Mouse (Mus musculus): ENCODE measurements around the gene Cdk5rap3.
A peak's percentile ranks its signal among the peaks of the same experiment; 100 is the strongest.

Gene Cdk5rap3

DNA sequence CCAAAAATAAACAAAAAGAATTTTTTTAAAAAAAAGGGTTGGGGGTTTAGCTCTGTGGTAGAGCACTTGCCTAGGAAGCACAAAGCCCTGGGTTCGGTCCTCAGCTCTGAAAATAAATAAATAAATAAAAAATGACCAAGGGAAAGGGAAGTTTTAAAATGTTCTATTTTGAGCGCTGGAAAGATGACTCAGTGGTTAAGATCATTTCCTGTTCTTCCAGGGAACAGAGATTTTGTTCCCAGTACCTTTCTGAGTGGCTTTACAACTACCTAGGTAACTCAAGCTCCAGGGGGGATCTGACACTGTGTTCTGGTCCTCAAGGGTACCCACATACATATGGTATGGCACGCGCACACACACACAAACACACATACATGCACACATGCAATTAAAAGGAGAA is 20.4 kb downstream of the Cdk5rap3 start:
- DNase-seq (ENCODE audit: low spot score): no peak

DNA sequence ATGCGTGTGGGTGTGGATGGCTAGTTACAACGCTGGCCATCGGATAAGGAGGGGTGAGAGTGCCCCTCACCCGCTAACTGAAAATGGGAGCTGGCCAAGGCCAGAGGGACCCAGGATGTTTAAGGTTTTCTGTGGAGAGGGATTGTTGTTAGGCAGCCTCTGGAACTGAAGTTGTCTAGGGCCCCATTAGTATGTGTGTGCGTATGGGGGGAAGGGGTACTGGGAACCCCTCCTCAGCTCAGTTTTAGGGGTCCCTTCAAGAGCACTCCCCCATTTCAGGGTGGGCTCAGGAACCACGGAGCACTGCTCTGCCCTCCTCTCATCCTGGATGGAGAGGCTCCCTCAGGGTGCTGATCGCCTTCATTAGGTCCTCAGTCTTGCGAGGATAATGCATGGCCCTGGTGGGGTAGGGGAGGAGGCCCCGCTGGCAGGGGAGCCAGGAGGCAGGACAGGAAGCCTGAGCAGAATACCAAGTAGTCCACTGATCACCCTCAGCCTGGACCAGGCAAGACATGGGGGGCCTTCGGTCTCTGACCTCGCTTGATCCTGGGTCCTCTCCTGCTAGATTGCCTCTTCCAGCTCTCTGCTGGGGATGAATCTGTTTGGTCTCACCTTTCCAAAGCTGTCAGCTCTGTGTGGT is 23.0 kb downstream of the Cdk5rap3 start:
- DNase-seq (ENCODE audit: low spot score): no peak

DNA sequence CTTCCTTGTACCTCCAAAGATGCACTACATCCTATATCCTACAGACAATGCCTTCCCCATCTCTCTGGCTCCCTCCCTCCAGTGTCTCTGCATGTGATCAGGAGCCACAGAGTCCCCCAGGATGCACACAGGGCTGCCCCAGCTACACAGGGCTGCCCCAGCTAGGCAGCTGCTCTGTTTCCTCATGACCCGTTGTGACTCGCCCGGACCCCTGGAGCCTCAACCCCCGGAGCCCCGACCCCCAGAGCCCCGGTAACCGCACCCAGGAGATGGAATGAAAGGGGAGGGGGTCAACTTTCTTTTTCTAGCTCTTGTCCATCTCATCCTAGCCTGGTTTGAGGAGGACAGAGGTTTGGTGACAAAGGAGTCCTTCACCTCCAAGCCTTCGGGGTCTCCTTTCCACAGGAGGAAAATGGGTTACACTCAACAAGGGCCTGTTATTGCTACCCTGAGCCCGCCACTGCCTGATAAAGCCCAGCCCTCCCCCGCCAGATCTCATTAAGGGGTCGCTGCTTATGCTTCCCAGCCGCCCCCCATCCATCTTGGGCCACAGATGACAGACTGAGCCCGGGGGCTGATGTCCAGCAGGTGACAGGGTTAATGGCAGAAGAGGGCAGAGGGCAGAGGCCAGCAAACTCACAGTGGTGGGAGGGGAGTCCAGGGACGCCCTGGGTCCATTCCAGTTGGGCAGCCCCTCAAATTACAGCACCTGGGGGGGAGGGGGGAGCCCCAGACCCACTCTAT is 24.3 kb downstream of the Cdk5rap3 start:
- no peak for DNase-seq (ENCODE audit: low spot score)

DNA sequence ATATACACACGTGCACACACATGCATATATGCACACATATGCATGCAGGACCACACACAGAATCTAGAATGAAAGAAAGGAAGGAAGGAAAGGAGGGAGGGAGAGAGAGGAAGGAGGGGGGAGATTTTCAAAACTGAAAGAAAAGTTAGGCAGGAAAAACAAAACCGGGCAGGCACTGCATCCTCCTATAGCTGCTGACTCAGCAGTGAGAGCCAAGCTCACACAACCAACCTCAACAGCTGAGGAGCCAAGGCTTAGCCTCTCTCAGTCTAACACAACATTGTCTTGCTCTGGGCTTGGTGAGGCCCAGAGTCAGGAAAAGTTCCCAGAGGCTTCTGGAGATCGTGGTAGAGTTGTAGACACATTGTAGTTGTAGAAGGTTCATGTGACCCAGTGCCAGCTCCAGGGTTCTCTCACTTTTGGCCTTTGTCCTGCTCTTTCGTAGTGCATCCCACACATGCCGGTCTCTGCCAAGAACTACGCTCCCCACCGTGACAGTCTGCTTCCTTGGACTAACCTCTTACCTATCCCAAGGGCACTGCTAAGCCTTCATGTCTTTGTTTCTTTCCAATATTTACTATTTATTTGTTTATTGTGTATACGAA is 29.3 kb downstream of the Cdk5rap3 start:
- DNase-seq (ENCODE audit: low spot score): no peak

DNA sequence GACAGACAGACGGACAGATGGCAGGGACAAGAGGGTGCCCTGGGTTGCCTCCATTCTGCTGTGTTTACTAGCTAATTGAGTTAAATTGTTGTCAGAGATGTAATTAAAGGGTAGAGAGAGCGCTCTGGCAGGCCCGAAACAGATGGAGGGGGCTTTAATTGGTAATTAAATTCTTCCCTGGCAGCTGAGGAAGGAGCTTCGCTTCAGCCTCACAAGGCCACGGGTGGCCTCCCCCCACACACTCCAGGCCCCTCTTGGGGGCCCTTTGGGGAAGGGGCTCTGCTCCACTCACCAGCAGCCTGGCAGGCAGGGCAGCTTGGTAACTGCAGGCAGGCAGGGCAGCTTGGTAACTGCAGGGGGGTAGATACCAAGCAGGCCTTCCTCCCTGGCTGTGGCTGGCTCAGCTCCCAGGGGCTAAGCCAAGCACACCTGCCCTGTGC is 30.4 kb downstream of the Cdk5rap3 start:
- DNase-seq (ENCODE audit: low spot score): no peak

DNA sequence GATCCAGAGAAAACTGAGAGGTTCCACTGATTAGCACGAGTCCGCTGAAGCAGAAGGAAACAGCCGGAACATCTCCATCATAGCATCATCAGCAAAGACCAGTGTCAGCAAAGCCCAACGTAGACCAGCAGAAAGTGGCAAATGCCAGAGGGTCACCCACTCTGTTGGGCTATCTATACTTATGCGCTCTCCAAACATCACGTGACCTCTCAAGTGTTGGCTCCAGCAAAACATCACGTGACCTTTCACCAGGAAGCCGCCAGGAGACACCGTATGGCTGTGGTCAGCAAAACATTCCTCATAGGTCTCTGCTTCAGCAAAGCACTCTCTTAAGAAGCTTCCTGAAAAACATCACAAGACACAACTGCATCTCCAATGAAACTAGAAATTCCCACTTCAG is 36.0 kb downstream of the Cdk5rap3 start:
- no peak for DNase-seq (ENCODE audit: low spot score)

DNA sequence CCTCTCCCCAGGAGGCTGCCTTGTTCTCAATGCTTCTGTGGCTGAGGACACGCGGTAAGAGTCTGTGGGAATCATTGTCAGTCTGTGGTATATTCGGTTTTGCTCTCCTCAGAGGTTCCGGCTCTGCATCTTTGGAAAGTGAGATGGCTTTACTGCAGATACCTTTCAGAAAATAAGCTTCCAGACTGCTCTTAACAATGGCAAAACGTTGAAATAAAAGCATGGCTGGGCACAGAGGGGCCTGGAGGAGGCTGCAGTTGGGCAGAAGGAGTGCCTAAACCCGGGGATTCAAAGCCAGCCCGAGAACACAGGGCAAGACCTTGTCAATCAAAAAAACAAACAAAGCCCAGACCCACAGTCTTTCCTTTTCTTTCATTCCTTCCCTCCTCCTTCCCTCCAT is 36.9 kb downstream of the Cdk5rap3 start:
- DNase-seq (ENCODE audit: low spot score): no peak

DNA sequence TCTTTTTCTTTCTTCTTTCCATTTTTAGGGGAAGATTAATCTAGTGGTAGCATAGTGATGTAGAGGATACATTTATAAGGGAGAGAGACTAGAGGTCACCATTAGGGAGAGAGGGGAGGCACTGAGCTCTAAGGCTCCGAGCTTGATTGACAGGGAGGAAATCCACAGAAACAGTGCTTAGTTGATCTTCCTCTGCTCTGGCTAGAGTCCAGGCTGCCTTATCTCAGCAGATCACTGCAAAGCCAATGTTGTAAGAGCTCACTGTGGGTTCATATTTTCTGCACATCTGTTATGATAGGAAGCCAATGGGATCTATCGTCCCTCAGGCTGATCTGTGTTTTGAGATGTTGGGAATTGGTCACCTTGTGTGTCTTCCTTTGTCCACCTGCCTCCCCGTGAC is 37.6 kb downstream of the Cdk5rap3 start:
- no peak for DNase-seq (ENCODE audit: low spot score)

DNA sequence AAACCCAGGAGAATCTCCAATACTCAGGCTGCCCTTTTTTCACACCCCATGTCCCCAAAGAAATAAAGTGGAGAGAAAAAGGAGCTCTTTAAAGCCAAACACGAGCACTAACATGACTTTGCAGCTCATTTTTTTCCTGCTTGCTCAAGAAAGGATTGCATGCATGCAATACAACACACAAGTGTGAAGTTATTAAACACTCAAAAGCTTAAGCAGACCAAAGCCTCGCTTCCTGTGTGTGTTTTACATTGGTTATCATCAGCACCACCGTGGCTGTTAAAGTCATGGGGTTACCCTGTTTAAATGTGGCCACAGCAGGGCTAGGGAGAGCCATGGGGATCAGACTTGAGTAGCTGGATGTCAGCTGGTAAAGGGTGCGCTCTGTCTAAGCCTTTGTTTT is 39.2 kb downstream of the Cdk5rap3 start:
- no peak for DNase-seq (ENCODE audit: low spot score)

DNA sequence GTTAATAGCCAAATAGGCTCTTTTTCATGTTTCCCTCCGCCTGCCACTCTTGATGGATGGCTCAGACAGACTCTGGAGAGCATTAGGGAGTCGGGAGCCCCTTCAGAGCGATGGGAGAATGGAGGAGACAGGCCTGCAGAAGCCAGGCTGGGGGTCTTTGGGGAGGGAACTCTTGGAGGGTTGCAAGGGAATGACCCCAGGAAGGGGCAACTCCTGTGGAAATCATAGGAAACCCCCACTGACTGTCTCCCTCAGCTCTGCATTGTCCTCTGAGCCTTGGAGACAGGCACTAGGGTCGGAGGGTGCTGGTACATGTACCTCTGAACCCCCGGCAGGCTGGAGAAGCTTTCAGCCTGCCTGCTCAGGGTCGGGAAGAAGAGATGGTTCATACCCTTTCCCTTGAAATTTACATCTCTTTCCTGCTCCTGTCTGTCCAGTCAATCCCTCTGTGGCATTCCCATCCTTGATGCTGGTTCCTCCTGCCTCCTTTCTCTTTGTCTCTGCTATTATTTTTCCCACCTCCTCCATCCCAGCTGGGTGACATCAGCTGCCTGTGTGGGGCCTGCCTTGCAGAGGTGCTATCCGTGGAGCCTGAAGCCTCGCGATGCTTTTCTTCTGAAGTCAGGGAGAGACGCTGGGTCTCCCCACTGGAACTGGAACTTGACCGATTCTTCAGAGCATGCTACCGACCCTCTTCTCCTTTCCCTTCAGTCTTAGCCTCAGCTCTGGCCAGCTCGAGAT is 39.8 kb downstream of the Cdk5rap3 start:
- DNase-seq (ENCODE audit: low spot score): no peak

DNA sequence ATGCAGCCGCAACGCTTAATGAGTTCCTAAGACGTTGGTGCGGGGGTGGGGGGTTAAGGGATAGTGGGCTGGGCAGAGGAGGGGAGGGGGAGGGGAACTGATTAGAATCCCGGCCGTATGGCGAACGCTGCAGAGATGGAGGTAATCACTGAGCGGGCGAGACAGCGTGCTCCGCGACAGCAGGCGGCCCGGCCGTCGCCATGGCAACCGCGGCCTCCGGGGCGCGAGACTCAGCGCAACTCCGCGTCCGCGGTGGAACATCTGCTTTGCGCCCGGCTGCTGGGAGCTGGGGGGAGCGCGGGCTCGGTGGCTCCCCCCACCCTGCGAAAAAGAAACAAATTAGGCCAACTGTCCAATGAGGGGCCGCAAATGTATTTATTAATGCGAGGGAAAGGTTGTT is 40.6 kb downstream of the Cdk5rap3 start:
- peak; percentile 76 for DNase-seq (ENCODE audit: low spot score)

DNA sequence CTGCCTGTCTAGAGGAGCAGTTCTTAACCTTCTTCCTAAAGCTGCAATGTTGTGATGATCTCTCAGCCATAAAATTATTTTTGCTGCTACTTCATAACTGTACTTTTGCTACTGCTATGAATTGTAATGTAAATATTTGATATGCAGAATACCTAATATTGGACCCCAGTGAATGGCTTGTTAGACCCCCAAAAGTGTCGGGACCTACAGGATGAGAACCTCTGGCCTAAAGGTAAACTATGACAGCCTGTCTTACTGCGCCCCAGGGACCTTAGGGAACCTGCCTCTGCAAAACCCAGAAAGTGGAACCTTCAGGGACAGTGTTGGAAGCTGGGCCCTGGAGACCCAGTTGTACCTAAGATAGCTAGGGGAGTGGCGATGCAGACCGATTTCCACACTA is 41.0 kb downstream of the Cdk5rap3 start:
- DNase-seq (ENCODE audit: low spot score): no peak

DNA sequence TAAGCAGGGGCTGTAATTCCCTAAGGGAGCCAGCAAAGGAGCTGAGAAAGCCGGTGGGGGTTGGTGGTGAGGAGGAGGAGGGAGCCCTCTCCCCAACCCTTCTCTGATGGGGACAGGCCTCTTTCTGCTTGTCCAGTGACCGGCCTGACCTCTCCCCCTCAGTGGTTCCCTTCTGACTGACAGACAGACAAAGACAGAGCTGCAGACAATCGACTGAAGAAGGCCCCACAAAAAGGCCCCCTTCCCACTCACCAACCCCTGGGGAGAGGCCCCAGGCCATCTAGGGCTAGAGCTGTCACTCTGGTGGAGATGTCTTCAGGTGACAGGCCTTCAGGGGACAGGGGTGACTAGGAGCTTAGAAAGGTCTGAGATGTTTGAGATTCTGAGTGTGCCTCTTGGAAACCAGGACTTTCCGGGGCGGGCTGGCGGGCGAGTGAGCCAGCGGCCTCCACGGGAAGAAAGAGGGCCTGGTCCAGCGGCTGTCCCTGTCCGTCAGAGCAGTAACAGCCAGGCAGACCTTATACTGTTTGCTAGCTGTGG is 42.6 kb downstream of the Cdk5rap3 start:
- no peak for DNase-seq (ENCODE audit: low spot score)

DNA sequence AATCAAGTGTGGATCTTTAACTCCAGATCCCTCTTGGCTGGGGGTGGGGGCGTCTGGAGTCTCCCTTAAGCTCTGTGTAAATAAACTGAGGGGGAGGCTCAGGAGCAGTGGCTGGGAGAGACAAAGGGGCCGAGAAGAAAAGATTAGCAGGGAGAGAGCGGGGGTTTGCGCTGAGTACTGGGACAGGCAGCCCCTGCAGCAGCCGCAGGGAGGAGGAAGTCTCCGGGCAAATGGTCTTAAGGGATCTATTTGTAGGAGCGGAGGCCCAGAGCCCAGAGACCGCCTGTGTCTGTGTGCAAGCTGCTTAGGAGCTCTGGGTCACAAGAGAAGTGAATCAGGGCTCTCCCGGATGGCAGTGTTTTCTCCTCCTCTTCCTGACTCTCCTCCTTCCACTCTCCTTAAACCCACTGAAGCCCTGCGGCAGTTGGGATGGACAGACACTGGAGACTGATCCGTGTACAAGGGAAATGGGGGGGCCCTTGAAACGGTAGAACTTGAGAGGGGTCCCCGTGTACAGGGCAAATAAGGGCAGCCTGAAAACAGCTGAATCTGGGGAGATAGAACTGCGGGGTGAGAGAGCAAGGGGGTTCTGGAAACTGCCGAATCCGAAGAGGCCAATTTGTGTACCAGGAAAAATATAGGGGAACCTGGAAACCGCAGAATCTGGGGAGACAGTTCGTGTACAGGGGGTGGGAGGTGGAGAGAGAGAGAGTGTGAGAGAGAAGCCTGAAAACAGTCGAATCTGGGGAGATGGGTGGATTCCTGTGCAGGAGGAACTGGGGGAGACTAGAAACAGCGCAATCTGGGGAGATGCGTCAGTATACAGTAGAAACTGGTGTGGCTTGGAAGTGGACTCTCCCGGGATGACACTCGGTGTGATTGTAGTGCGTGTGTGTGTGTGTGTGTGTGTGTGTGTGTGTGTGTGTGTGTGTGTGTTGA is 43.6 kb downstream of the Cdk5rap3 start:
- DNase-seq (ENCODE audit: low spot score): no peak

DNA sequence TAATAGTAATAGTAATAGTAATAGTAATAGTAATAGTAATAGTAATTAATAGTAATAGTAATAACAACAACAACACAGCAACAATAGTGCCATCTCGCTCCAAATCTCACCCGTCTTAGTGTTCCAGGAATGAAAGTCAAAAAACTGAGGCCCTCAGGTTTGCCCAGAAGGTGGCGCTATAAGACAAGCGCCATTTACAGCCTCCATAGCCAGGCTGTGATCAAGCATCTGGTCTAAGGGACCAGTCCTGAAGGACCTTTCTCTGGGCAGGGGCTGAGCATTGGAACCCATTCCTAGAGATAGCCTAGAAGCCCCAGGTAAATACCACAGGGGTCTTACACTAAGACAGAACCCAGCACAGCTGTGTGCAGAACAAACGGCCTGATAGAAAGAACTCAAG is 49.1 kb downstream of the Cdk5rap3 start:
- peak; percentile 45 for DNase-seq (ENCODE audit: low spot score)

DNA sequence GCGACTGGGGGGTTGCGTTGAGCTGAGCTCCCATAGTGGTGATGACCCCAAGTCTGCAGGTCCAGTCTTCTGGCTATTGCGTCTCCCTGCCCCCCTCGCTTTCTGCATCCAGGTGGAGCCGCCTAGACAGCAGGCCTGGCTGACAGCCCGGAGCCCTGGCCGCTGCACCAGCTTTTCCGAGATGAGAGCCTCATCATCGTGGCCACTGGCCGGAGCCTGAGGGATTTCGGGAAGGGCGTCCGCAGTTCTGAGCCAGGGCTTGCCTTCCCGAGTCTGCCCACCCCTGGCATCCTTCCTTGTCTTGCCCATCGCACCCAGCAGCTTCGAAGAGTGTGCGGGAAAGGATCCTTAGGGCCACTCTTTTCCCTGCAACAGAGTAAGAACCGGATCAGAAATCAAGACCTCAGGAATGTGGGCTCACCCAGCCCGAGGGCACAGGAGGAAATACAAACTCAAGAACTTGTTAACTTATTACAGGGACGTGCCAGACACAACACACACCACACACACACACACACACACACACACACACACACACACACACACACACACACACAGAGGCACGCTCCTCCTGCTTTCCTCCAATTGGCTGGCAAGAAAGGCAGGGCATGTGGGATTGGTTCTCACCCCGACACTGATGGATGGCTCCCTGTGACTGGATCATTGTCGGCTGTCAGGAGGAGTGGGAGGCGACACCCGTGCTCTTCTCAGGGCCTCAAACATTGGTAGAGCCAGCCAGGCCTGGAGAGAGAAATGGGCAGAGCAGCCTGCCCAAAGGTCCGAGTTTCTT is 52.9 kb downstream of the Cdk5rap3 start:
- peak; percentile 46 for DNase-seq (ENCODE audit: low spot score)

DNA sequence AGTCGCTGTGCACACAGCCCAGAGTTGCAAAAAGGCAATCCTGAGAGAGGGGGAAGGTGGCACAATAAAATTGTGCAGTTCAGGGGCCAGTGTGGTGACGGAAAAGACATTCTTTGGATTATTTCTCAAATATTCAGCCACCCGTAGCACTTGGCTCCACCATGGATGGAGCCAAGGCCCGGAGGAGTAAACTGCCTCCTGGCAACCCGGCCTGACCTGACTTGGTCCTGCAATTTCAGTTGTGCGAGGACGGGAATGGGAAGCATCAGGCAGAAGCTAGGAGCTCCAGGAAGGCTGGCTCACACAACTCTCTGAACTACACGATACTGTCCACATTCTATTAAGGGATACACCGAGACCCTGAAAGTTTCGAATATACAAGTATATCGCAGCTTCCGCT is 53.8 kb downstream of the Cdk5rap3 start:
- DNase-seq (ENCODE audit: low spot score): no peak

DNA sequence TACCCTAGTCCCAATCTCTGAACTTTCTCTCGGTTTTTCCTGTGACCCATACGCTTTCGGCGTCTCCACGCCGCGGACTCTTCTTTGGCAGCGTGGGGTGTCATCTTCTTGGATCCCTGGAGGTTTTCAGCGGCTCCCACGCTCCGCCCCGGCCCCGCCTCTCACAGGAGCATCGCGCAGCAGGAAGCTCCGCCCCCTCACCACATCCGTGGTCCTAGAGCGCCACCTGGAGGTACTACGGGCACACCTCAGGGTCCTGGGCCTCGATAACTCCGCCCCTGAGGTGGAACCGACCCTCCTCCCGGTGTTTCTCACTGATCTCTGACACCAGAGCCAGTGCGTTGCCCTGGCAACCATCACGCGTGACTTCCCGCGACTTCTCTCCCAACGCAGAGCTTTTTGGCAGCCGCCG is 54.4 kb downstream of the Cdk5rap3 start:
- peak; percentile 95 for DNase-seq (ENCODE audit: low spot score)

DNA sequence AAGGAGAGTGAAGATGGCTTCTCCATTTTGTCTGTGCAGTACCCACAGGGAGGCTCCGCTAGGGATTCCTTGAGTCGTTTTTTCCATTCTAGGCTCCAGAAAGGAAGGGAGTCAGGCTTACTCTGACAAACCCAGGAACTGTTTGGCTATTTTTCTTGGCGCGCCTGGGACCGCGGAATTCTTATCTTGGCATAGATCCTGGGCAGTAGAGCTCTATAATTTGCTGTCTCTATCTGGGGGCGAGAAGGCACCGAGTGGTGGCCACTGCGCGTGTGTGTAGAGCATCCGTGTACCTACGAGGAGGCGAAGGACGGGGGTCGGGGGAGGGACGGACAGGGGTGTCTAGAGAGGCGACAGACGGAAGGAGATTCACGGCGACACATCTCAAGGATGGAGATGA is 54.9 kb downstream of the Cdk5rap3 start:
- DNase-seq (ENCODE audit: low spot score): peak; percentile 39

DNA sequence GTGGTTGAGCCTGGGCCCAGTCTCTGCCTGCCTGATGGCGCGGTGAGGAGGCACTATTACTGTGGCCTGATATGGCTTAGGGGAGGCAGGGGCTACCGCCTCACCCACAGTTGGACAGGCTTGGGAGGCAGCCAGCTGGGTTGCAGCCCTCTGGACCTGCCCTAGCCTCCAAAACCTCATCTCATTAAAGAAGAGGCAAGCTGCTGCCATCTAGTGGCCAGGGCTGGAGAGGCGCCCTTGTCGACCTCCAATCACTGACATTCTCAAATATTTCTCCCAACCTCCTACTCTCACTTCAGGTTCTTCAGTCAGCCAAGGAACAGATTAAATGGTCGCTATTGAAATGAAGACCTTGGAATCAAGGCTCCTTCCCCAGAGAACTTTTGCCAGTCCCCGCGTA is 55.7 kb downstream of the Cdk5rap3 start:
- DNase-seq (ENCODE audit: low spot score): peak; percentile 81

DNA sequence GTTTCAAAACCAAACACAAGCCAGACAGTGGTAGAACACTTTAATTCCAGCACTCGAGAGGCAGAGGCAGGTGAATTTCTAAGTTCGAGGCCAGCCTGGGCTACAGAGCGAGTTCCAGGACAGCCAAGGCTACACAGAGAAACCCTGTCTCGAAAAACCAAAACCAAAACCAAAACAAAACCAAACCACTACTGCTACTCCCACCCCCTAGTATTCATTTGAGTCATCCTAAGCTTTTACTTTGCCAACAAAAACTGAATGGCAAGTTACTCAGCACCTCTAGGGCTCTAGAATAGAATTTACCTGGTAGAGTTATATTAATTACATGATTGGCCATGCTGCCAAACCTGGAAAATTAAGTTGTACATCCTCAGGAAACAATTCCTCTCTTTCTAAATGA is 56.7 kb downstream of the Cdk5rap3 start:
- DNase-seq (ENCODE audit: low spot score): no peak

Data from ovary, postnatal 36 days (tissue).